Mouse (Mus musculus) CH12.LX (cell line): ENCODE measurements around the gene Mllt3. TPM values are rescaled to one million over a fixed set of nuclear protein-coding genes. Genes with fewer than 3 reads are reported as not detected.
"Not testable (repeated sequence)": the region's sequence is repeated elsewhere in the genome, so short reads cannot be mapped to it uniquely, and the experiment has no call there.

Experiments used
- DNase-seq: peaks from one replicate; pipeline ENCODE4 v3.0.0-alpha.2; 2013; ENCODE audit errors: extremely low read depth
- H3K27ac ChIP-seq: 2 replicates; pipeline ENCODE4 v1.5.1; 2012; ENCODE audit warnings: low read depth, mild to moderate bottlenecking, control low read depth, moderate library complexity; ENCODE audit not compliant: insufficient read depth
- H3K27me3 ChIP-seq: replicated peaks from 2 replicates; pipeline ENCODE3; 2012; ENCODE audit warnings: inconsistent platforms
- H3K36me3 ChIP-seq, 2 experiments: replicated peaks in 1 of 2; 2 replicates each; pipeline versions ENCODE3 to v1.6.1; 2012; ENCODE audit warnings: inconsistent platforms in 1 of 2, low read length in 1 of 2, mild to moderate bottlenecking in 1 of 2, mixed read lengths in 1 of 2, moderate library complexity in 1 of 2; ENCODE audit not compliant: control insufficient read depth in 1 of 2, insufficient read depth in 1 of 2
- H3K4me1 ChIP-seq, 2 experiments: 2 replicates each; pipeline ENCODE4 v1.6.1; 2012; ENCODE audit warnings: inconsistent platforms in 1 of 2, moderate library complexity in 1 of 2; ENCODE audit not compliant: insufficient read depth in 2 of 2, control insufficient read depth in 1 of 2
- H3K4me2 ChIP-seq: 2 replicates; pipeline ENCODE4 v1.6.1; 2012; ENCODE audit warnings: low read depth, mild to moderate bottlenecking, control low read depth; ENCODE audit not compliant: poor library complexity, insufficient read depth, severe bottlenecking
- H3K4me3 ChIP-seq, 3 experiments: fragments of 150-350 bp in 1 of 3; sonication (generic) in 1 of 3; replicated peaks in 1 of 3; 2 replicates each; pipeline versions ENCODE3 to v1.5.1; 2011 to 2012; ENCODE audit warnings: low read depth in 2 of 3, low read length in 2 of 3, mild to moderate bottlenecking in 2 of 3, moderate library complexity in 2 of 3, control low read depth in 1 of 3, improper control_type of control experiment in 1 of 3, inconsistent platforms in 1 of 3, mixed read lengths in 1 of 3; ENCODE audit not compliant: poor library complexity in 1 of 3
- H3K79me2 ChIP-seq: replicated peaks from 2 replicates; pipeline ENCODE4 v1.6.1; 2012; ENCODE audit warnings: mild to moderate bottlenecking, moderate library complexity; ENCODE audit not compliant: control insufficient read depth, poor library complexity, insufficient read depth, severe bottlenecking; ENCODE audit errors: extremely low read depth
- H3K9ac ChIP-seq: 2 replicates; pipeline ENCODE4 v1.6.1; 2012; ENCODE audit warnings: low read depth, mild to moderate bottlenecking, control low read depth, moderate library complexity; ENCODE audit not compliant: insufficient read depth
- H3K9me3 ChIP-seq: replicated peaks from 2 replicates; pipeline ENCODE3; 2012; ENCODE audit warnings: low read length, inconsistent platforms, mixed read lengths
- CHD1 ChIP-seq: IDR thresholded peaks from 2 replicates; pipeline ENCODE4 v1.6.1; 2012; ENCODE audit warnings: low read depth, low read length, improper control_type of control experiment, inconsistent platforms
- CTCF ChIP-seq, 2 experiments: IDR thresholded peaks in 1 of 2; conservative IDR thresholded peaks in 1 of 2; 2 replicates each; pipeline ENCODE4 v1.5.1; 2011 to 2012; ENCODE audit warnings: low read depth in 2 of 2, low read length in 2 of 2, improper control_type of control experiment in 1 of 2, inconsistent platforms in 1 of 2, mild to moderate bottlenecking in 1 of 2, moderate library complexity in 1 of 2
- E2F4 ChIP-seq: IDR thresholded peaks from 2 replicates; pipeline ENCODE4 v1.6.1; 2011; ENCODE audit warnings: low read depth, low read length, improper control_type of control experiment; ENCODE audit not compliant: insufficient replicate concordance
- ELF1 ChIP-seq: IDR thresholded peaks from 2 replicates; pipeline ENCODE4 v1.6.1; 2014; ENCODE audit warnings: low read depth, mild to moderate bottlenecking, inconsistent platforms, low read length, improper control_type of control experiment
- EP300 ChIP-seq: IDR thresholded peaks from 2 replicates; pipeline ENCODE4 v1.6.1; 2011; ENCODE audit warnings: low read length, improper control_type of control experiment
- GABPA ChIP-seq: IDR thresholded peaks from 2 replicates; pipeline ENCODE4 v1.6.1; 2012; ENCODE audit warnings: low read depth, low read length, improper control_type of control experiment, inconsistent platforms; ENCODE audit not compliant: insufficient replicate concordance
- JUN ChIP-seq: IDR thresholded peaks from 2 replicates; pipeline ENCODE4 v1.6.1; 2011; ENCODE audit warnings: low read depth, mild to moderate bottlenecking, low read length, improper control_type of control experiment, moderate library complexity; ENCODE audit not compliant: insufficient read depth
- JUND ChIP-seq: conservative IDR thresholded peaks from 2 replicates; pipeline ENCODE4 v1.6.1; 2011; ENCODE audit warnings: low read depth, low read length, improper control_type of control experiment
- KAT2A ChIP-seq: IDR thresholded peaks from 2 replicates; pipeline ENCODE4 v1.6.1; 2012; ENCODE audit warnings: low read length, improper control_type of control experiment, inconsistent platforms; ENCODE audit not compliant: insufficient replicate concordance
- MAFK ChIP-seq: IDR thresholded peaks from 2 replicates; pipeline ENCODE4 v1.6.1; 2011; ENCODE audit warnings: low read length, improper control_type of control experiment; ENCODE audit not compliant: insufficient replicate concordance
- MAZ ChIP-seq: IDR thresholded peaks from 2 replicates; pipeline ENCODE4 v1.6.1; 2012; ENCODE audit warnings: low read depth, mild to moderate bottlenecking, inconsistent platforms, low read length, improper control_type of control experiment, moderate library complexity
- MYC ChIP-seq: IDR thresholded peaks from 2 replicates; pipeline ENCODE4 v1.6.1; 2011; ENCODE audit warnings: low read depth, mild to moderate bottlenecking, improper control_type of control experiment, low read length
- NELFE ChIP-seq: IDR thresholded peaks from 2 replicates; pipeline ENCODE4 v1.6.1; 2011; ENCODE audit warnings: low read depth, low read length, improper control_type of control experiment
- NRF1 ChIP-seq: IDR thresholded peaks from 2 replicates; pipeline ENCODE4 v1.6.1; 2014; ENCODE audit warnings: low read depth, mild to moderate bottlenecking, inconsistent platforms, low read length, improper control_type of control experiment, moderate library complexity
- PAX5 ChIP-seq: IDR thresholded peaks from 2 replicates; pipeline ENCODE4 v1.6.1; 2012; ENCODE audit warnings: low read length, inconsistent platforms, mixed read lengths
- POLR2A ChIP-seq: IDR thresholded peaks from 2 replicates; pipeline ENCODE4 v1.6.1; 2011; ENCODE audit warnings: low read depth, mild to moderate bottlenecking, improper control_type of control experiment, low read length
- RAD21 ChIP-seq: IDR thresholded peaks from 2 replicates; pipeline ENCODE4 v1.6.1; 2011; ENCODE audit warnings: low read depth, mild to moderate bottlenecking, low read length, improper control_type of control experiment, moderate library complexity
- SMC3 ChIP-seq: IDR thresholded peaks from 2 replicates; pipeline ENCODE4 v1.6.1; 2011; ENCODE audit warnings: low read depth, low read length, improper control_type of control experiment
- USF1 ChIP-seq: IDR thresholded peaks from 2 replicates; pipeline ENCODE4 v1.6.1; 2014; ENCODE audit warnings: low read depth, mild to moderate bottlenecking, inconsistent platforms, low read length, improper control_type of control experiment
- USF2 ChIP-seq: conservative IDR thresholded peaks from 2 replicates; pipeline ENCODE4 v1.6.1; 2011; ENCODE audit warnings: low read depth, low read length, improper control_type of control experiment
- ZC3H11A ChIP-seq: IDR thresholded peaks from 2 replicates; pipeline ENCODE4 v1.6.1; 2012; ENCODE audit warnings: low read depth, mild to moderate bottlenecking, inconsistent platforms, low read length, improper control_type of control experiment
- ZKSCAN1 ChIP-seq: IDR thresholded peaks from 2 replicates; pipeline ENCODE4 v1.6.1; 2012; ENCODE audit warnings: low read depth, inconsistent platforms, low read length, improper control_type of control experiment, borderline replicate concordance
- ZNF384 ChIP-seq: IDR thresholded peaks from 2 replicates; pipeline ENCODE4 v1.6.1; 2012; ENCODE audit warnings: low read depth, low read length, improper control_type of control experiment, inconsistent platforms
- dilution Hi-C: fragments of 300-500 bp; cut with MboI; formaldehyde crosslinking; loops from 2 replicates; pipeline ENCODE4 v1.14.3; 2020; ENCODE audit warnings: low sequenced_read_pairs; ENCODE audit not compliant: extremely low pct_unique_long_range_greater_than_20kb, extremely low pct_ligation_motif_present
- in situ Hi-C: fragments of 300-500 bp; cut with MboI; formaldehyde crosslinking; loops from 3 replicates; pipeline ENCODE4 v1.14.3; 2019; ENCODE audit warnings: low sequenced_read_pairs, low pct_ligation_motif_present, low pct_unique_long_range_greater_than_20kb, mixed read lengths
- polyA plus RNA-seq: library from polyadenylated mRNA; unstranded; fragments of >175 nt; gene quantifications from 2 replicates; pipeline ENCODE4 v1.2.1, GENCODE M21; 2012; ENCODE audit warnings: low read depth; ENCODE audit not compliant: insufficient read length
- total RNA-seq, 2 experiments: library from RNA; depleted of rRNA; stranded (reverse); fragments of 300-350 nt in 1 of 2; fragments of >200 nt in 1 of 2; gene quantifications; 2 replicates each; pipeline ENCODE4 v1.2.3; 2012 to 2014

The Mllt3 gene
- total and polyA plus RNA-seq, 3 experiments = 8.3 to 20.9 (median 10.1) TPM

GRCm38 (mm10) chr4:87977820-87978448 is 55.2 kb downstream of the Mllt3 start:
- Histone ChIP-seq H3K9ac (no peak overlapping the region), H3K9me3 (no peaks in the 10 kb centered on the region), H3K4me2 (no peak overlapping the region), H3K36me3 (no peaks in the 10 kb centered on the region), H3K27me3 (no peaks in the 10 kb centered on the region), H3K4me1 (no peaks in the 10 kb centered on the region), H3K4me3 (no peak overlapping the region), H3K27ac (no peak overlapping the region)
- no peak for DNase-seq
- dilution Hi-C loops = no loop called here
- in situ Hi-C loops = no loop called here
- no peak for TF ChIP-seq KAT2A
- TF ChIP-seq NRF1 = no peak
- TF ChIP-seq USF2 = no peak
- no peak for TF ChIP-seq MAZ
- TF ChIP-seq JUN = no peak
- no peak for TF ChIP-seq CHD1
- no peak for TF ChIP-seq SMC3
- TF ChIP-seq USF1 = no peak
- TF ChIP-seq MAFK = no peak
- no peak for TF ChIP-seq JUND
- TF ChIP-seq EP300 = no peak
- TF ChIP-seq ZKSCAN1 = no peak
- TF ChIP-seq E2F4 = no peak
- no peak for TF ChIP-seq MYC
- TF ChIP-seq PAX5 = no peak
- no peak for TF ChIP-seq ZC3H11A
- TF ChIP-seq NELFE = no peak
- TF ChIP-seq RAD21 = no peak
- no peak for TF ChIP-seq GABPA
- TF ChIP-seq, all 38 proteins: peak for 0
- no peaks in the 10 kb centered on the region for H3K79me2 ChIP-seq

DNA sequence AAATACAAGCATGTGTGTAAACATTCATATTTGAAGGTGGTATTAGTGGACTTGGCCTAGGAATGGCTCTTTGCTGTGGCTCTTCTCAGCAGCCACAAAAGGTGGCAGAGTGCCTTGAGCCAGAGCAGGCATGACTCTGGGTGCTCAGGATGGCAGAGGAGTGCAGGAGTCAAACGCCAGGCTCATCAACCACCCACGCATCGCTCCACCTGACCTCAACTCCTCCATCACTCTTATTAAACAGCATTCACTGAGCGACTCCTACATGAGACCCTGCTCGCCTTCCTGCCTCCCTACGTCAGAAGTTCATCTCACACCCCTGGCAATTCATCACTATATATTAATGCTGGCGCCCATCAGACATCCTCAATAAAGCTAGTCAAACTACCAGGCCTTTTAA is 67.3 kb downstream of the Mllt3 start:
- DNase-seq = no peak
- TF ChIP-seq MAFK (no peak), ELF1 (no peak), SMC3 (no peak), JUN (no peak), NRF1 (no peak), RAD21 (no peak), POLR2A (no peak), PAX5 (no peak), CTCF (conservative IDR thresholded peaks at IDR 0.05 in 1 of 2, IDR thresholded peaks at IDR 0.05 in 1 of 2; ENCODE audit: low read depth in 2 of 2, low read length in 2 of 2) (no peak), ZNF384 (no peak)
- Histone ChIP-seq H3K4me1 (peaks cover 0 to 8% of the 10 kb centered on the region in 2 experiments; a peak in 1 of 4 replicates), H3K79me2 (no peaks in the 10 kb centered on the region), H3K4me3 (no peak overlapping the region), H3K9ac (no peak overlapping the region), H3K27me3 (no peaks in the 10 kb centered on the region), H3K27ac (no peak overlapping the region), H3K9me3 (no peaks in the 10 kb centered on the region), H3K4me2 (no peak overlapping the region), H3K36me3 (no peaks in the 10 kb centered on the region)
- in situ Hi-C loops = no loop called here
- dilution Hi-C loops = no loop called here

DNA sequence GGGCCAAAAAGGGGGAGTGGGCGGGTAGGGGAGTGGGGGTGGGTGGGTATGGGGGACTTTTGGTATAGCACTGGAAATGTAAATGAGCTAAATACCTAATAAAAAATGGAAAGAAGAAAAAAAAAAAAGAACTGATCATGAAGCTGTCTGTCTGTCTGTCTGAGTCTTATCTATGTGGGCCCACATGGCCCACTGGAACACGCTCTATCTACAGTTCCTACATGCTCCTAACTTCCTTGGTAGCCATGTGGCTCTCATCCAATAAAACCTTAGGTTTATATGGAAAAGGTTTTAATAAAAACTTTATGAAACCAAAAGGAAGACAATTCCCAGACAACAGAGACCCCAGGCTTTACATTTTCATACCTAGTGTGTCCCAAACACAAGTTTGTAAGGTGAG is 68.3 kb downstream of the Mllt3 start:
- H3K79me2 ChIP-seq, H3K27me3 ChIP-seq, H3K27ac ChIP-seq, DNase-seq, H3K4me2 ChIP-seq, H3K9ac ChIP-seq, H3K36me3 ChIP-seq, dilution Hi-C loops, in situ Hi-C loops, H3K4me3 ChIP-seq, H3K4me1 ChIP-seq, H3K9me3 ChIP-seq: not testable (repeated sequence)
